Mouse (Mus musculus): ENCODE data around the gene Adnp. TPM values are rescaled to one million over a fixed set of nuclear protein-coding genes. Genes with fewer than 3 reads are reported as not detected.

The Adnp gene
- polyA plus RNA-seq, 1 experiment: 15.9 TPM

GRCm38 (mm10) chr2:168137161-168137560 lies 69.8 kb downstream of the Adnp start:
- Histone ChIP-seq H3K4me1 (ENCODE audit: control insufficient read depth, insufficient read depth, low read length) (no peaks in the 10 kb centered on the region), H3K4me3 (ENCODE audit: insufficient read depth, low read length) (no peak overlapping the region), H3K27ac (ENCODE audit: insufficient read depth, low read depth, low read length) (no peak overlapping the region)
- TF ChIP-seq CTCF (IDR thresholded peaks at IDR 0.05; ENCODE audit: low read depth, low read length) (no peak), POLR2A (IDR thresholded peaks at IDR 0.05; ENCODE audit: borderline replicate concordance, low read depth, low read length) (no peak)

Other genes with a start within 250 kb of the Adnp start
- not detected in 2 replicates for gene Ripor3, start 196.5 kb downstream of the Adnp start, polyA plus RNA-seq (2012; ENCODE audit: insufficient read depth, insufficient read length, missing spikeins)
- not detected in 2 replicates for gene Pard6b, start 126.1 kb downstream of the Adnp start, polyA plus RNA-seq (2012; ENCODE audit: insufficient read depth, insufficient read length, missing spikeins)
- gene Gm20716, start 23.3 kb upstream of the Adnp start, polyA plus RNA-seq (2012; ENCODE audit: insufficient read depth, insufficient read length, missing spikeins): 33.3 and 35.3 TPM in 2 replicates
- gene Dpm1, start 23.5 kb upstream of the Adnp start, polyA plus RNA-seq (2012; ENCODE audit: insufficient read depth, insufficient read length, missing spikeins): 94.1 and 124 TPM in 2 replicates
- gene Mocs3, start 23.5 kb upstream of the Adnp start, polyA plus RNA-seq (2012; ENCODE audit: insufficient read depth, insufficient read length, missing spikeins): 5.3 and 6.5 TPM in 2 replicates
- not detected in 2 replicates for gene Kcng1, start 74.6 kb upstream of the Adnp start, polyA plus RNA-seq (2012; ENCODE audit: insufficient read depth, insufficient read length, missing spikeins)